Mouse (Mus musculus): ENCODE measurements at regions not wholly inside any gene's neighbourhood (a gene's known extent, or its start where the extent isn't known, plus 50 kb on each side); places are given as distances from the start of the nearest gene placed in this dataset.

GRCm38 (mm10) chr2:48404460-48404859, 409.4 kb upstream of the Acvr2a start:
- no peak for TF ChIP-seq POLR2A (IDR thresholded peaks at IDR 0.05; ENCODE audit: low read depth, low read length)
- no peak for TF ChIP-seq CTCF (IDR thresholded peaks at IDR 0.05; ENCODE audit: borderline replicate concordance, insufficient read depth, low read length)

Data from embryonic fibroblast, embryonic 13.5 days (primary cell).